Mouse (Mus musculus): ENCODE data around the gene Dlx5. TPM values are rescaled to one million over a fixed set of nuclear protein-coding genes. Genes with fewer than 3 reads are reported as not detected.

Dlx5 gene
- polyA plus RNA-seq (2012; ENCODE audit: low replicate concordance), result not detected in 2 replicates

GRCm38 (mm10) chr6:6881638-6882190, at the start of gene Dlx5:
Dlx5 (minus strand) TSS chr6:6882085.

GRCm38 (mm10) chr6:6863160-6863870, 18.6 kb downstream of the Dlx5 start, which contains the start of gene Dlx6:
Dlx6 (plus strand) TSS chr6:6863334.

Other genes with a start within 250 kb of the Dlx5 start
- gene Dlx6, start 18.8 kb downstream of the Dlx5 start, polyA plus RNA-seq (2012; ENCODE audit: low replicate concordance), result 0.86 TPM in 1 of 2 replicates, not detected in the other
- 0.05 and 0.47 TPM in 2 replicates for gene Sdhaf3, start 73.9 kb upstream of the Dlx5 start, polyA plus RNA-seq (2012; ENCODE audit: low replicate concordance)